Mouse (Mus musculus) cerebellum, postnatal 36 days (tissue): ENCODE results near the gene Pmm1.
"Not testable (repeated sequence)": the region's sequence is repeated elsewhere in the genome, so short reads cannot be mapped to it uniquely, and the experiment has no call there.

Experiments used
- DNase-seq, 2 experiments: peaks; one replicate each; pipeline ENCODE4 v3.0.0; 2021 to 2022; ENCODE audit warnings: mixed read lengths in 2 of 2

Gene Pmm1

GRCm38 (mm10) chr15:81960171-81961077 is at the start of gene Pmm1:
Pmm1 (minus strand) TSS chr15:81960930.
- peak; percentile 98 to 99 for DNase-seq

- no peak for DNase-seq
Measured at GRCm38 (mm10) chr15:82004257-82004656, 43.5 kb upstream of the Pmm1 start.

GRCm38 (mm10) chr15:81993992-81994391 is 33.3 kb upstream of the Pmm1 start:
- DNase-seq: no peak

GRCm38 (mm10) chr15:81990549-81990948 is 29.8 kb upstream of the Pmm1 start:
- no peak for DNase-seq

- peak; percentile 88 to 95 for DNase-seq
Measured at GRCm38 (mm10) chr15:81989371-81990062, 28.8 kb upstream of the Pmm1 start.

GRCm38 (mm10) chr15:81987646-81988045 is 26.9 kb upstream of the Pmm1 start, which contains the start of gene Xrcc6:
Xrcc6 (plus strand) TSS chr15:81987835.
- DNase-seq: no peak

- no peak for DNase-seq
Measured at GRCm38 (mm10) chr15:81985267-81986161, 24.8 kb upstream of the Pmm1 start.

- DNase-seq: no peak
Measured at GRCm38 (mm10) chr15:81982173-81982572, 21.4 kb upstream of the Pmm1 start.

- DNase-seq: no peak
Measured at GRCm38 (mm10) chr15:81980321-81980720, 19.6 kb upstream of the Pmm1 start, which contains the start of gene 1700029P11Rik. 1700029P11Rik (plus strand) TSS chr15:81980540.

- not testable (repeated sequence) for DNase-seq
Measured at GRCm38 (mm10) chr15:81975156-81975555, 14.4 kb upstream of the Pmm1 start.

- not testable (repeated sequence) for DNase-seq
Measured at GRCm38 (mm10) chr15:81970498-81970897, 9.8 kb upstream of the Pmm1 start.

- not testable (repeated sequence) for DNase-seq
Measured at GRCm38 (mm10) chr15:81969635-81970034, 8.9 kb upstream of the Pmm1 start.

- no peak for DNase-seq
Measured at GRCm38 (mm10) chr15:81969173-81969572, 8.4 kb upstream of the Pmm1 start.

GRCm38 (mm10) chr15:81968447-81968846 is 7.7 kb upstream of the Pmm1 start:
- DNase-seq: no peak

GRCm38 (mm10) chr15:81967821-81968220 is 7.1 kb upstream of the Pmm1 start:
- DNase-seq: no peak

- no peak for DNase-seq
Measured at GRCm38 (mm10) chr15:81966062-81966829, 5.5 kb upstream of the Pmm1 start.

GRCm38 (mm10) chr15:81964980-81965545 is 4.3 kb upstream of the Pmm1 start:
- DNase-seq: no peak

- no peak for DNase-seq
Measured at GRCm38 (mm10) chr15:81964262-81964661, 3.5 kb upstream of the Pmm1 start.

GRCm38 (mm10) chr15:81961078-81961451 is 335 bp upstream of the Pmm1 start:
- DNase-seq: no peak

GRCm38 (mm10) chr15:81958906-81959305 is 1.8 kb downstream of the Pmm1 start:
- DNase-seq: no peak

- no peak for DNase-seq
Measured at GRCm38 (mm10) chr15:81957598-81957997, 3.1 kb downstream of the Pmm1 start.

- DNase-seq: peak; percentile 59 to 64
Measured at GRCm38 (mm10) chr15:81956457-81956856, 4.3 kb downstream of the Pmm1 start.
